Mouse (Mus musculus): ENCODE measurements around the gene Mgp. TPM values are rescaled to one million over a fixed set of nuclear protein-coding genes. Genes with fewer than 3 reads are reported as not detected.
A peak's percentile ranks its signal among the peaks of the same experiment; 100 is the strongest.

The Mgp gene
- total RNA-seq (2015; ENCODE audit: low replicate concordance) (not detected in 2 replicates), total RNA-seq (2017; ENCODE audit: low replicate concordance) (1.4 TPM in 1 of 2 replicates, not detected in the other)

- ATAC-seq (replicated peaks; ENCODE audit: low FRiP score, poor library complexity, severe bottlenecking) = 0 out of 2 replicates have a peak, but pooled peaks have one; percentile 19
These were observed at the start of gene Mgp for GRCm38 (mm10) chr6:136875670-136876069. TSS of gene Mgp (minus strand) at chr6:136875823.

GRCm38 (mm10) chr6:136925049-136925448 is 49.4 kb upstream of the Mgp start:
- no peak for ATAC-seq (replicated peaks; ENCODE audit: low FRiP score, poor library complexity, severe bottlenecking)

DNA sequence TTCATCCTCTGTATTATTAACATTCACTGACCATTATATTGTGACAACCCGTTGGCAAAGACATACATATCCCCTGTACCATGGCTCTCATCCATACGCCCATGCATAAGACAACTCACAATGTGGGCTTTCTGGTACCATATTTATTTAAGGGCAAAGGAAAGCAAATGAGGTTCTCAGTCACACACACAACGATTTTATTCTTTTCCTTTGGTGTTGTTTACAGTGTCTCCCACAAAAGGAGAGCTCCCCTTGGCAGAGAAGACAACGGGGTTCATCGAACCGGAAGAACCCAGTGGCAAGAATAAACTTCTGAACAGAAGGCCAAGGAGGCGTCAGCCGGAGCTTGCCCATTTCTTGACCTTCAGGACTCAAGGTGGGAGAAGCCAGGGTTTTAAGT is 47.9 kb upstream of the Mgp start, which contains the start of gene Pde6h:
Gene Pde6h (plus strand): TSS at position 301 of the 400 bp plus-strand sequence.
- ATAC-seq (replicated peaks; ENCODE audit: low FRiP score, poor library complexity, severe bottlenecking) = no peak

DNA sequence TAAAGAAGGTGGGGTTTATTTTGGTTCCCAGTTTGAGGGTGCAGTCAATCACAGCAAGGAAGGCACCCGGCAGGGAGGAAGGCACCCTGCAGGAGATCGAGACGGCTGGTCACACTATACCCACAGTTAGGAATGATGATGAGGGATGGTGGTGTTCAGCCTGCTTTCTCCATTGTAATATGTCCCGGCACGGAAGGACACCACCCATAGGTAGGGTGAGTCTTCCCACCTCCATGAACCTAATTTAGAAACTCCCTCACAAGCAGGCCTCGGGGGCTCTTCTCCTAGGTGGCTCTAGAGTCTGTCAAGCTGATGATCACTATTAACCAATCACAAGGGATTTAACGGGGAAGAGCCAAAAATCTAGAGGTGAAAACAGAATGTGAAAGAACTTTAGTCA is 47.2 kb upstream of the Mgp start:
- no peak for ATAC-seq (replicated peaks; ENCODE audit: low FRiP score, poor library complexity, severe bottlenecking)

DNA sequence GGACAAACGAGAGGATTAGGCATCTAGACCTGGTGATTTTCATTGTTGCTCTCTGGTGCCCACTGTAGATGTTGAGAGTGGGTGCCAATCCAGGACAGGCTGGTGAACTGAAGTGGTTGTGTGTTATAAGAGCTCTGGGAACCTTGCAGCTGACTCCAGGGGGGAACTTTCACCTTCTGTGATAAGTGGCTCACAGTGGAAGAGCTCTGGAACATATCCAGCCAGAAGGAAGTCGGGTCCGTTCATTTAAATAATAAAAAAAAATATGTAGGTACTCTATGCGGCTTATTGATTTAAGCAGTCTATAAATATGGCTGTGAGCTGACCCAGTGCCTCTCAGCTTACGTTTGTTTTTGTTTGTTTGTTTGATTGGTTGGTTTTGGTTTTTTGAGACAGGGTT is 46.5 kb upstream of the Mgp start, which contains the start of gene Erp27:
Gene Erp27 (minus strand): TSS at position 101 of the 400 bp plus-strand sequence.
- ATAC-seq (replicated peaks; ENCODE audit: low FRiP score, poor library complexity, severe bottlenecking) = no peak

- ATAC-seq (replicated peaks; ENCODE audit: low FRiP score, poor library complexity, severe bottlenecking) = no peak
These were observed 46.0 kb upstream of the Mgp start for GRCm38 (mm10) chr6:136921601-136922000.

DNA sequence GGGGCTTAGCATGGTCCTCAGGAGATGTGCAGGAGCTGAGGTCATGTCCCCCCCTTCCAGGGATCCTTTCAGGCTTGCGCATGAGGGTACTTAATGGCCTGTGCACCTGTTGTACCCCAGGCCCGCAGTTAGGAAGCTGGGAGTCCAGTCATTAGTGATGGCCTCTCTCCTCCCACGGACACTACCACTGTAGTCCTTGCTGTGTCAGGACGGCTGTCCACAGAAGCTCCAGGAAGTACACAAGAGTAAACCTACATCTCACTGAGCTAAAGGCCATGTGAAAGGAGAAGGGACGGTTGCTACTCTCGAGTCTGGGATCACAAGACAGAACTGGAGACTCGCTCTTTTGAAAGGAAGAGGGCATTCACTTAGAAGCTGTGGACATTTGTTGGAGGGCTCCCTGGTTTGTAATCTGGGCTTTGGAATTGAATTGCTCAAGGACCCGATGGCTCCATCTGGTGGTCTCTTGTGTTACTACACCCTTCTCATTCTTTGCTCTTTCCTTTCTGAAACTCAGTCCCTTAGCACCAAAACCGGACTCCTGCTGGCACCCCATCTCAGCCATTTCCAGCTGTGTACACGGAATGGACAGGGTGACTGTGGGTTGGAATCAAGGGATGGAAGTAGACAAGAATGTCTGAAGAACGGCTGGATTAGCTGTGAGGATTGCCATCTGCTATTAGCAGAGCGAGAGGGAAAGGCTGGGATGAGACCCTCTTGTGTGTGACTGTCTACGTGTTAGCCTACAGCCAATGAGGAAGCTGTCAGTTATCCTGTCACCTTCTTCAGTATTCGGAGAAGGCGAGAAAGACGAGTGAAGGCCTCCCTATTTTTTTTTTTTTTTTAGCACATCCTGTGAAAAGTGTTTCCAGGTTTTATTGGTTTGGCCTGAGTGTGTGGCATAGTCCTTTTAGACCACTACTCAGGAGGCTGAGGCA is 45.0 kb upstream of the Mgp start:
- peak; percentile 73; the same call in 1 of the 2 replicates for ATAC-seq (replicated peaks; ENCODE audit: low FRiP score, poor library complexity, severe bottlenecking)

- ATAC-seq (replicated peaks; ENCODE audit: low FRiP score, poor library complexity, severe bottlenecking) = no peak
These were observed 42.3 kb upstream of the Mgp start for GRCm38 (mm10) chr6:136917885-136918284.

DNA sequence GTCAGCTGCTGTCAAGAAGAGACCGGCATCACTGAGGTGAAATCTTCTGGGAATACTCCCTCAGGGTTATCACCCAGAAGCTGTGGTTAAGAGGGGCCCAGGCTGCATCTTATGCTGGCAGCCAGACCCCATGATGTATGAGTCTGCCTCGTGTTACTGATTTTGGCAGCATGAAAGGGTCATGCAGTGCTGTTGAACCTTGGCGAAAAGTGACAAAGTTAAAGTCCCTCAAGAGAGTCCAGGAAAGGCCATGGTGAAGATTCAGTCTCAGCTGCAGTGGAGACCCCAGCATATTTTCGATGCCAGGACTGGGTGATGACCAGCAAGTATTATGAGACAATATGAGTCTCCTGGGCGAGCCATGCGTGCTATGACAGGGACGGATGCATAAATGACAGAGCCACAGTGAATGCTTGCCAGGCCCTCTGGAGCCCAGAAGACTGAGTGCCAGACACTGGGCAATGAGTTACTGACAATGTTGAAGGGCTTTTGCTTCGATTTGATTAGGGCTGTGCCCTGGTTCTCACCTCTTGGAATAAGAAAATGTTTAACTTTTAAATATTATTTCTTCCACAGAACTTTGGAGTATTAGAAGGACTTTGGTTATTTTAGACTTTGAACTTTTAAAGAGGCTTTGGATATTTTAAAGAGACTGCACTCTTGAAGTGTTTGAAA is 40.2 kb upstream of the Mgp start:
- ATAC-seq (replicated peaks; ENCODE audit: low FRiP score, poor library complexity, severe bottlenecking) = no peak

GRCm38 (mm10) chr6:136914234-136914633 is 38.6 kb upstream of the Mgp start:
- ATAC-seq (replicated peaks; ENCODE audit: low FRiP score, poor library complexity, severe bottlenecking) = no peak

- ATAC-seq (replicated peaks; ENCODE audit: low FRiP score, poor library complexity, severe bottlenecking) = no peak
These were observed 37.9 kb upstream of the Mgp start for GRCm38 (mm10) chr6:136913384-136914126.

GRCm38 (mm10) chr6:136912751-136913265 is 37.2 kb upstream of the Mgp start:
- ATAC-seq (replicated peaks; ENCODE audit: low FRiP score, poor library complexity, severe bottlenecking) = no peak

- ATAC-seq (replicated peaks; ENCODE audit: low FRiP score, poor library complexity, severe bottlenecking) = no peak
These were observed 34.7 kb upstream of the Mgp start for GRCm38 (mm10) chr6:136910247-136910890.

- no peak for ATAC-seq (replicated peaks; ENCODE audit: low FRiP score, poor library complexity, severe bottlenecking)
These were observed 31.3 kb upstream of the Mgp start for GRCm38 (mm10) chr6:136906937-136907293.

- ATAC-seq (replicated peaks; ENCODE audit: low FRiP score, poor library complexity, severe bottlenecking) = no peak
These were observed 30.8 kb upstream of the Mgp start for GRCm38 (mm10) chr6:136906283-136906936.

- ATAC-seq (replicated peaks; ENCODE audit: low FRiP score, poor library complexity, severe bottlenecking) = no peak
These were observed 28.4 kb upstream of the Mgp start for GRCm38 (mm10) chr6:136903885-136904470.

- ATAC-seq (replicated peaks; ENCODE audit: low FRiP score, poor library complexity, severe bottlenecking) = no peak
These were observed 26.9 kb upstream of the Mgp start for GRCm38 (mm10) chr6:136902527-136902926.

- no peak for ATAC-seq (replicated peaks; ENCODE audit: low FRiP score, poor library complexity, severe bottlenecking)
These were observed 25.4 kb upstream of the Mgp start for GRCm38 (mm10) chr6:136901010-136901409.

All from erythroid progenitor cell, adult 5-6 weeks (primary cell).